Mouse (Mus musculus): ENCODE measurements around the gene Grin1.

- TF ChIP-seq CTCF (IDR thresholded peaks at IDR 0.05; ENCODE audit: low read depth) (no peak), EP300 (optimal IDR thresholded peaks at IDR 0.05) (no peak)
Measured at GRCm38 (mm10) chr2:25243342-25243741, 75.6 kb downstream of the Grin1 start.

Data from stomach, postnatal 0 days (tissue).